Mouse (Mus musculus) embryonic facial prominence, embryonic 10.5 days (tissue): ENCODE data around the gene Olfr6. TPM values are rescaled to one million over a fixed set of nuclear protein-coding genes. Genes with fewer than 3 reads are reported as not detected.

Experiments
- polyA plus RNA-seq: library from polyadenylated mRNA; unstranded; fragments of >200 nt; fragmentation: Nextera tagmentation; extraction: Ambion mirVana; gene quantifications from 2 replicates; pipeline ENCODE4 v1.2.1, GENCODE M21; 2016

Olfr6 gene
- polyA plus RNA-seq, 1 experiment from 2014 or later, result not detected

Other genes starting within 250 kb of the Olfr6 start
- gene Olfr695, start 247.5 kb downstream of the Olfr6 start, polyA plus RNA-seq, result not detected in 2 replicates
- not detected in 2 replicates for gene Olfr697, start 221.5 kb downstream of the Olfr6 start, polyA plus RNA-seq
- gene Olfr698, start 208.5 kb downstream of the Olfr6 start, polyA plus RNA-seq, result not detected in 2 replicates
- gene Olfr699, start 170.7 kb downstream of the Olfr6 start, polyA plus RNA-seq, result not detected in 2 replicates
- gene Olfr700, start 155.1 kb downstream of the Olfr6 start, polyA plus RNA-seq, result not detected in 2 replicates
- gene Olfr701, start 149.8 kb downstream of the Olfr6 start, polyA plus RNA-seq, result not detected in 2 replicates
- not detected in 2 replicates for gene Olfr702, start 130.0 kb downstream of the Olfr6 start, polyA plus RNA-seq
- not detected in 2 replicates for gene Olfr703, start 120.6 kb downstream of the Olfr6 start, polyA plus RNA-seq
- not detected in 2 replicates for gene Olfr704, start 100.8 kb downstream of the Olfr6 start, polyA plus RNA-seq
- gene Olfr705, start 87.0 kb downstream of the Olfr6 start, polyA plus RNA-seq, result not detected in 2 replicates
- not detected in 2 replicates for gene Olfr706, start 75.8 kb downstream of the Olfr6 start, polyA plus RNA-seq
- not detected in 2 replicates for gene Olfr707, start 62.7 kb downstream of the Olfr6 start, polyA plus RNA-seq
- not detected in 2 replicates for gene Olfr1532-ps1, start 55.9 kb downstream of the Olfr6 start, polyA plus RNA-seq
- not detected in 2 replicates for gene Olfr709-ps1, start 31.7 kb downstream of the Olfr6 start, polyA plus RNA-seq
- not detected in 2 replicates for gene Olfr710, start 15.6 kb downstream of the Olfr6 start, polyA plus RNA-seq
- not detected in 2 replicates for gene Olfr711, start 11.5 kb upstream of the Olfr6 start, polyA plus RNA-seq
- not detected in 2 replicates for gene Olfr2, start 42.1 kb upstream of the Olfr6 start, polyA plus RNA-seq
- not detected in 2 replicates for gene Olfr713, start 67.2 kb upstream of the Olfr6 start, polyA plus RNA-seq
- not detected in 2 replicates for gene Olfr714, start 107.0 kb upstream of the Olfr6 start, polyA plus RNA-seq
- not detected in 2 replicates for gene Olfr17, start 129.3 kb upstream of the Olfr6 start, polyA plus RNA-seq
- gene Olfr715b, start 146.4 kb upstream of the Olfr6 start, polyA plus RNA-seq, result not detected in 2 replicates
- gene Olfr715, start 167.1 kb upstream of the Olfr6 start, polyA plus RNA-seq, result not detected in 2 replicates
- not detected in 2 replicates for gene Olfr716, start 174.4 kb upstream of the Olfr6 start, polyA plus RNA-seq
- gene Nlrp14, start 203.1 kb upstream of the Olfr6 start, polyA plus RNA-seq, result not detected in 2 replicates
- not detected in 2 replicates for gene Rbmxl2, start 245.5 kb upstream of the Olfr6 start, polyA plus RNA-seq